Mouse (Mus musculus): ENCODE measurements around the gene Gm15013. TPM values are rescaled to one million over a fixed set of nuclear protein-coding genes. Genes with fewer than 3 reads are reported as not detected.

Gene Gm15013
- total RNA-seq (2023), result not detected

DNA sequence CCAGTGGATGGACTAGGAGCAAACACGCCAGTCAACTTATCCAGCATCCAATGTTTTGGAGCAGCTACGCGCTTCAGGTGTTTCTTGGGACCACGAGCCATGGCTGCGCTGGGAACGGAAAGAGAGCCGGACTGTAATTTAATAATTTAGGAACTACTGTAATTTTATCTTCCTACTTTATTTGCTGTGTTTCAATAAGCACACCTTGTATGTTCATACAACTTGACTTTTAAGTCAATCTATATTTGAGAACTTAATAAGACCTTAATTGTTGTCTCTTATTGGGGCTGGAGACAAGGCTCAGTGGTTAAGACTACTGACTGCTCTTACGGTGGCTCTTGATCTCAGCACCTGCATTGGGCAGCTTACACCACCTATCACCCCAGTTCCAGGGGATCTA, at the start of gene Gm15013:
Gene Gm15013 (minus strand): TSS at position 101 of the 400 bp plus-strand sequence.

DNA sequence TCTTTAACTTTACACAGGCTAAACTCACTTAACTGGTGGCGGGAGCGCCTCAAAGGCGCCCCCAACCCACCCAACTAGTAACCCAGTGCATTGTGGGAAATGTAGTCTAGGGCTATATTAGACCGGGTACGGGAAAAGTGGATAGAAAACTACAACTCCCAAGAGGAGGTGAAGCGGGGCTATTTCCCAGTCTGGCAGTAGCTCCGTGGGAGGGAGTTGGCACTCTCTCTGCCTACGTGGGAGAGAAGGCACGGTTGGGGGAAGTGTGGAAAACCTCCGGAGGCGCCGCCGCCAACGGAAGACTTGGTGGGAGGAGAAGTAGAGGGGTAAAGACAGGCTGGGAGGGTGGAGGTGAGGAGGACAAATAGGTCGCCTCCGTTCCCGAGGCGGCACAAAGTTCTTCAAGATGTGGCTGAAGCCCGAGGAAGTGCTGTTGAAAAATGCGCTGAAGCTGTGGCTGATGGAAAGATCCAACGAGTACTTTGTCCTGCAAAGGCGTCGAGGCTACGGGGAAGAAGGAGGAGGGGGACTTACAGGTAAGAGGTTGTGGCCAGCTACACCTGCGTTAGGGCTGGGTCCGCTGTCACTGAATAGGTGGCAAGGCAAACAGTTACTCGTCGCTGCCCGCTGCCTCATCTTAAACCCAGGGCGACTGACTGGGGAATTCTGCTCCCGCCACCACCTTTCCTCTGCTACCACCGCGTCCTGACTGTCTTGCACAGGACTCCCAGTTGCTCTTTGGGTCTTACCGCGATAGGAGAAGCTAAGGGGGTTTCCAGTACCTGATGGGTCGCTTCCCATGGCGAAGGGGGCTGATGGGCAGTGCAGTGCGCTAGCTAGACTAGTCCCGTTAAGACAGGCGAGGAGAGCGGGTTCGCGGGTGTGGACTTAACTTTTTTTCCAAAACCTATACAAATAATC, 29.2 kb downstream of the Gm15013 start, which contains the start of gene Tbc1d8b:
Gene Tbc1d8b (plus strand): TSS at position 222 of the 921 bp plus-strand sequence.

Other genes with a start within 250 kb of the Gm15013 start
- under 1 TPM in 1 of 2 experiments, not detected in 1; 0.38 TPM for gene D330045A20Rik, start 234.1 kb downstream of the Gm15013 start, total RNA-seq (2023)
- 1 to 10 TPM in 1 of 2 experiments, under 1 TPM in 1; 0.64 to 1.3 TPM for gene Rnf128, start 151.2 kb downstream of the Gm15013 start, total RNA-seq (2023)
- 10 to 100 TPM in 1 of 2 experiments, 1 to 10 TPM in 1; 8.8 to 10.8 TPM for gene Tbc1d8b, start 29.5 kb downstream of the Gm15013 start, total RNA-seq (2023)
- not detected for gene Ripply1, start 67.9 kb upstream of the Gm15013 start, total RNA-seq (2023)
- gene Cldn2, start 86.3 kb upstream of the Gm15013 start, total RNA-seq (2023), result not detected
- not detected for gene Morc4, start 157.2 kb upstream of the Gm15013 start, total RNA-seq (2023)